Mouse (Mus musculus): Measurements from ENCODE around the gene Tefm. TPM values are rescaled to one million over a fixed set of nuclear protein-coding genes. Genes with fewer than 3 reads are reported as not detected.

The Tefm gene
- 0.34 and 0.71 TPM in 2 replicates for polyA plus RNA-seq (2012; ENCODE audit: low replicate concordance)

DNA sequence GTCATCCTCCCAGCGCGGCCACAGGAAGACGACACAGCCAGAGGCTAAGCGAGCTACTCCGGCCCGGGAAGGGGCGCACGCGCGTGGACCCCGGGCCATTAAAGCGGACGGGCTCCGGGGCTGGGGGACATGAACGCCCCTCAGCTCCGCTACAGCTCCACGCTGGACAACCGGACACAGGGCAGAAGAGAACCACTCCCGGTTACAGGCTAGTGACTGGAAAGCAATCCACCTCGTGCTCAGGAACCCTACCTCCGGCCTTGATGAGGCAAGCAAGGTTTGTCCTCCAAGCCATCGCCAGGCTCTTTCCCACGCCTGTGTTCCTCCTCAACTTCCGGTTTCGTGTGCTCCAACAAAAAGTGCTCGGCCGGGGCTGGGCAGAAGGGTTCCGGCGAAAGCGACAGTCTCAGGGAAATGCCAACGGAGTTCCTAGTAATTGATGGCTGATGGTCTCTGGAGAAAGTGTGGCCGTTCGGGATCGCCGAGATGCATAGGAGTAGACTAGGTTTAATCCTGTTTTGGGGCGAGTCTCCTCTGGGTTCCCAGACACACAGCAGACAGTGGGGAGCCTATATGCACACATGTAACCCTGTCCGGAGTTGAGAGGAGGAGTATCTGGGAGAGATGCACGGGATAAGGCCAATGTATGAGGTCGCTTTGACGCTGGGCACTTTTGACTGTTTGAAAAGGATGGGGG is at the start of gene Tefm:
Gene Tefm, minus strand, starts transcription at position 351 of the 697 bp plus-strand sequence.

GRCm38 (mm10) chr11:80183705-80184255 is 41.8 kb upstream of the Tefm start, which contains the start of gene Rnf135:
TSS of gene Rnf135 (plus strand) at chr11:80183851.

DNA sequence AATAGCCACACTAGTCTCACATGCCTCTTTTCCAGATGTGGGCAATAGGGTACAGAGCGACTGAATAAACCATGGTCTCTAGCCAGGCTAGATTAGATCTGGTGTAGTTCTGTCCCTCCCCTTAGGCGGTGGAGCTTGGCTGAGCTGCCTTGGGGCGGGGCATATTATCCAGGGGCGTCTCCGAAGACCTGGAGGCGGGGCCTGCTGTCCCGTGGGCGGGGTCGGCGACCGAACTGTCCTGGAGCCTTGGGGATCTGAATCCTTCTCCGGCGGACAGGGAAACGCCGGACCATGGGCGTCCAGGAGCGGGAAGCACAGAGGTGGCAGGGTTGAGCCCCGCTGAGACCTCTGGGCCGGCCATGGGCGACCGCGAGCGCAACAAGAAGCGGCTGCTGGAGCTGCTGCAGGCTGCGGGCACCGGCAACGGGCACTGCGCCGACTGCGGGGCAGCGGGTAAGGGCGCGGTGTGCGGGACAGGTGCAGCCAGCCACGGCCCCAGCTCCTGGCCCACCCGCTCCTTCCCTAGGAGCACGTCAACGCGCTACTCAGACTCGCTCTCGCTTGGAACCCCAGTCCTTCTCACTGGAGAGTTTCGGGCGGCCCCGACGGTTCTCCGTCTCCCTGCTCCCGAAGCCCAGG is 12.0 kb upstream of the Tefm start, which contains the start of gene Adap2:
Gene Adap2, plus strand, starts transcription at position 249 of the 639 bp plus-strand sequence.

DNA sequence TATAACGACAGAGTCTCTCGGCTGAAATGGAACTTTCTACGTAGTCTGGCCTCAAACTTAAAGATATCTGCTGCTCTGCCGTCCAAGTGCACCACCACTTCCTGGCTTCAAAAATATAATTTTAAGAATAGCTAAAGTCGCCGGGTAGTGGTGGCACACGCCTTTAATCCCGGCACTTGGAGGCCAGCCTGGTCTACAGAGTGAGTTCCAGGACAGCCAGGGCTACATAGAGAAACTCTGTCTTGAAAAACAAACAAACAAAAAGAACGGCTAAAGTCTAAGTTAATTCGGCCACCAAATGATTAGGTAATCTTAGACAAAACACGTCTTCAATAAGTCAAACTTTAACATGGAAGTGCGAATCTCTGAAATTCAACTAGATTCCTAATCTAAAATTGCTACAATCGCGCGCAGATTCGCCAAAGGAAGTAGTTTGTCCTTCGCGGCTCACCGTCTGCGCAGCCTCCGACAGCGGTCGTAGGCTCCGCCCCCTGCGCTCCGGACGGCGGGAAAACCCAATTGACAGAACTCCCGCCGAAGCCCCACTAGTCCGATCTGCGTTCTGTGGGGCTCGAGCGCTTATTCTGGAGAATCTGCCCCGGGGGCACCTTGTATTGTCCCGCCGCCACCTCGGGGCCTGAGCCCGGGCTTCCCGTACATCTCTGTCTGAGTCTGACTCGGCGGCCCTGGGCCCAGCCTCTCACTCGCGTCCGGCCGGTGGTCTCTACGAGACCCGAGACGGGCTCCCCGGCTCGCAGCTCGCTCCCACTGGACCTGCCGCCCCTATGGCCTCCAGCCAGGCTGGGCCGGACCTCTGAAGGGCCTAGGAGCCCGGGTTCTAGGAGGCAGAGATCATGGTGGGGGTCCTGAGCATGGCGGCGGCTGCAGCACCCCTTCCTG is 52.8 kb downstream of the Tefm start, which contains the start of gene Atad5:
Gene Atad5, plus strand, starts transcription at position 484 of the 900 bp plus-strand sequence.

Other genes with a start within 250 kb of the Tefm start
- gene Utp6, start 179.8 kb downstream of the Tefm start, polyA plus RNA-seq (2012; ENCODE audit: low replicate concordance), result 1.00 and 3.6 TPM in 2 replicates
- gene Suz12, start 149.1 kb downstream of the Tefm start, polyA plus RNA-seq (2012; ENCODE audit: low replicate concordance), result 14.6 and 18.1 TPM in 2 replicates
- 70.9 and 76.6 TPM in 2 replicates for gene Crlf3, start 61.2 kb downstream of the Tefm start, polyA plus RNA-seq (2012; ENCODE audit: low replicate concordance)
- 0.99 and 1.4 TPM in 2 replicates for gene Atad5, start 52.8 kb downstream of the Tefm start, polyA plus RNA-seq (2012; ENCODE audit: low replicate concordance)
- 7.6 and 24.5 TPM in 2 replicates for gene Adap2, start 11.9 kb upstream of the Tefm start, polyA plus RNA-seq (2012; ENCODE audit: low replicate concordance)
- gene Rnf135, start 41.7 kb upstream of the Tefm start, polyA plus RNA-seq (2012; ENCODE audit: low replicate concordance), result 14.6 and 21.4 TPM in 2 replicates
- 4.1 and 5.1 TPM in 2 replicates for gene Rhot1, start 66.8 kb upstream of the Tefm start, polyA plus RNA-seq (2012; ENCODE audit: low replicate concordance)
- 0.16 and 0.97 TPM in 2 replicates for gene Rhbdl3, start 158.7 kb upstream of the Tefm start, polyA plus RNA-seq (2012; ENCODE audit: low replicate concordance)
- 3.6 and 7.3 TPM in 2 replicates for gene 5730455P16Rik, start 235.9 kb upstream of the Tefm start, polyA plus RNA-seq (2012; ENCODE audit: low replicate concordance)
- gene Zfp207, start 241.1 kb upstream of the Tefm start, polyA plus RNA-seq (2012; ENCODE audit: low replicate concordance), result 12.6 and 59.3 TPM in 2 replicates

Data from hematopoietic multipotent progenitor cell, adult 10-12 weeks (in vitro differentiated cells).